Mouse (Mus musculus): ENCODE measurements around the gene Sp1.

The Sp1 gene

GRCm38 (mm10) chr15:102399229-102400221 lies 6.4 kb upstream of the Sp1 start:
- DNase-seq (ENCODE audit: low spot score in 2 of 2): peak; percentile 82 to 95

DNA sequence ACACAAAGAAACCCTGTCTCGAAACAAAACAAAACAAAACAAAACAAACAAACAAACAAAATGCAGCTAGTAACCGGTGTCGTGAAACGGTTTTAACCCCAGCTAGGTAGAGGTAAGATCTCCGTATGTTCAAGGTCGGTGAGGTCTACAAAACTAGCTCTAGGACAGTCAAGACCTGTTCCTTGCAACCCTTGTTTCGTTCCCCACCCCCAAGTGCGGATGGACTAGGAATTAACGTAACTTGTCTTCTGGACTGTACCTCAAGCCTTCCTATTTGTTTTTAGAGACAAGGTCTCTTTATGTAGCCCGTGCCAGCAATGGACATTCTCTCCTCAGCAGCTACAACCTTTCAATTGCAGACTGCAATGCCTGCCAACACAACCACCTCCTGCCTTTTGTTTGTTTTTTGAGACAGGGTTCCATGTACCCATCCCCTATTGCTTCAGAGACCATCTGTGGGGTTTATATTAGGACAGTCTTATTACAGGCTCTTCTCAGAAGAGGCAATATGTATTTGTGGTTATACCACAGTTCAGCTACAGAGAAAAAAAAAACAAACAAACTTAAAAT lies 5.4 kb upstream of the Sp1 start:
- no peak for DNase-seq (ENCODE audit: low spot score in 2 of 2)

DNA sequence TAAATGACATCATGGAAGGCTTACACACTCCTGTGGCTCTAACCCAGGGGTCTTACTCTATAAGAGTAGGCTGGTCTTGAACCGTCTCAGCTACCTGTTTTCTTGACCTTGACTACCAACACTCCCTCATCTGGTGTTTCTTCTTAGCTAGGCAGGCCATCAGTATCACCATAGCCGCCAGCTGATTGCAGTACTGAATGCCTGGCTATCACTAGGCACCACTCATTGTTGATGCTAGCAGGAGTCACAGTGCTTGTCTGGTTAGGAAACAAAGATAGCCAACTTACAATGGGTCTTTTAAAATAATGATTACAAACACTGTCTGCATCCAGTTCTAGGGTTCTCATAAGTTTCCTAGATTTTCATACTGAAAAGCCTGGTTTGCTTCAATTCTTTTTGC lies 4.7 kb upstream of the Sp1 start:
- DNase-seq (ENCODE audit: low spot score in 2 of 2): no peak

- DNase-seq (ENCODE audit: low spot score in 2 of 2): no peak
Measured at GRCm38 (mm10) chr15:102402210-102402609, 3.7 kb upstream of the Sp1 start.

DNA sequence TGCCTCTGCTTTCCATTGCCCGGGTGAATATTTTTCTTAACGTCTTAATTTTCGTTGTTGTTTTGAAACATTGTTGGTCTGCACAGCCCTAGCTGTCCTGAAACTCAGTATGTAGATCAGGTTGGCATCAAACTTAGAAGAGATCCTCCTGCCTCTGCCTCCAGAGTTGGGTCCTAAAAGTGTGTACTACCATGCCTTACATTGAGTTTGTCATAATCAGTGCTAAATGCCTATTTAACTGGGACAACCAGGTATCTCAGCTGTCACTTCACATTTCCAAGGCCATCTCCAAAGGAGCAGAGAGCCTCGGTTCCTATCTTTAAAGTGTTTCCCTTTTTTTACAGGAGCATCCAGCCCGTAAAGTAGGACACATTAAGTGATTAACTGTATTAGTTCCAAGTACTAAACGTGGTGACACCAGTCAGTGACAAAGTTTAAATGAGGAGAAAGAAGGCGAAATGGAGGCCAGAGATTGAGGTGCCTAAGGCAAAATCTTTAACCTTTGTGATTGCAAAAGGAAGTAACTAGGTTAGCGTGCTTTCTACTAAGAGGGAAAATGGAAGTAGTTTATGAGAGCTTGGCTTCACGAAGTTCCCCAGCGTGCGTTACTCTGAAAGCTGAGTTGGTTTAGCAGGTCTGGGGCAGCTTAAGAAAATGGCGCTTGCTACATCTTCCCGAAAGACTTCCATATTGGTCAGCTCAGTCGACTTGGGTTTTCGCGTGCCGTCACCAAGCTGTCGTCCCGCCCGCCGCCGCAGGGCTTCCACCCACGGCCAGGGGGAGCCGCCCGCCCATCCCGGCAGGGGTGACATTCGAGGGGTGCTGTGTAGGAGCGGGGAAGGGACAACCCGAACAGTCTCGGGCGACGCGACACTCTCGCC lies 1.1 kb upstream of the Sp1 start:
- DNase-seq (ENCODE audit: low spot score in 2 of 2): no peak

- DNase-seq (ENCODE audit: low spot score in 2 of 2): peak; percentile 75 to 87
Measured at GRCm38 (mm10) chr15:102406196-102406911, 411 bp downstream of the Sp1 start.

GRCm38 (mm10) chr15:102406912-102407580 lies 1.1 kb downstream of the Sp1 start:
- no peak for DNase-seq (ENCODE audit: low spot score in 2 of 2)

- DNase-seq (ENCODE audit: low spot score in 2 of 2): no peak
Measured at GRCm38 (mm10) chr15:102407681-102408557, 2.0 kb downstream of the Sp1 start.

- DNase-seq (ENCODE audit: low spot score in 2 of 2): no peak
Measured at GRCm38 (mm10) chr15:102408558-102409130, 2.7 kb downstream of the Sp1 start.

GRCm38 (mm10) chr15:102409286-102409685 lies 3.3 kb downstream of the Sp1 start:
- no peak for DNase-seq (ENCODE audit: low spot score in 2 of 2)

DNA sequence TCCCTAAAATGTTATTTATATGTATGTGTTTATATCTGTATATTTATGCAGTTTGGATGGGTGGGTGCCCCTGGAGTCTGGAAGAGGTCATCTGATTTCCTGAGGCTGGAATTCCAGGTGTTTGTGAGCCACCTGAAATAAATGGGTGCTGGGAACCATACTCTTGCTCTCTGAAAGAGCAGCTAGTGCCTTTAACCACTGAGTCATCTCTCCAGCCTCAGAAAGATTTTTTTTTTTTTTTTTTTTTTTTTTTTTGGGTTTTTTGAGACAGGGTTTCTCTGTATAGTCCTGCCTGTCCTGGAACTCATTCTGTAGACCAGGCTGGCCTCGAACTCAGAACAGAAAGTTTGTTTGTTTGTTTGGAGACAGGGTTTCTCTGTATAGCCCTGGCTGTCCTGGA lies 5.1 kb downstream of the Sp1 start:
- DNase-seq (ENCODE audit: low spot score in 2 of 2): no peak

- DNase-seq (ENCODE audit: low spot score in 2 of 2): no peak
Measured at GRCm38 (mm10) chr15:102413687-102414086, 7.7 kb downstream of the Sp1 start.

- DNase-seq (ENCODE audit: low spot score in 2 of 2): no peak
Measured at GRCm38 (mm10) chr15:102417524-102417923, 11.6 kb downstream of the Sp1 start.

- no peak for DNase-seq (ENCODE audit: low spot score in 2 of 2)
Measured at GRCm38 (mm10) chr15:102420986-102421385, 15.0 kb downstream of the Sp1 start.

DNA sequence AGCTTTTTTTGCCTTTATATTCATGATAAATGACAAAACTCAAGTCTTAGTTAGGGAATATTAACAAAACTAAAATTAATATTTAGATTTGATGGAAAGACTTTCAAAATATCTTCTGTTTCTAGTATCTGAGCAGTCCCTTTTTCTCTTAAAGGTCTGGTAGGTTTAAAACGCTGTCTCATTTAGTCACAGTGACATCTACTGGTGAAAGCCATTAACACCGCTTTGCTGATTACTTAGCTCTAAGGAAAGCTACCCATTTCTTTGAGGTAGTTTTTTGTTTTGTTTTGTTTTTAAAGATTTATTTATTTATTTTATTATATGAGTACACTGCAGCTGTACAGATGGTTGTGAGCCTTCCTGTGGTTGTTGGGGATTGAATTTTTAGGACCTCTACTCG lies 15.5 kb downstream of the Sp1 start:
- DNase-seq (ENCODE audit: low spot score in 2 of 2): no peak

- DNase-seq (ENCODE audit: low spot score in 2 of 2): no peak
Measured at GRCm38 (mm10) chr15:102423602-102424240, 17.8 kb downstream of the Sp1 start.

DNA sequence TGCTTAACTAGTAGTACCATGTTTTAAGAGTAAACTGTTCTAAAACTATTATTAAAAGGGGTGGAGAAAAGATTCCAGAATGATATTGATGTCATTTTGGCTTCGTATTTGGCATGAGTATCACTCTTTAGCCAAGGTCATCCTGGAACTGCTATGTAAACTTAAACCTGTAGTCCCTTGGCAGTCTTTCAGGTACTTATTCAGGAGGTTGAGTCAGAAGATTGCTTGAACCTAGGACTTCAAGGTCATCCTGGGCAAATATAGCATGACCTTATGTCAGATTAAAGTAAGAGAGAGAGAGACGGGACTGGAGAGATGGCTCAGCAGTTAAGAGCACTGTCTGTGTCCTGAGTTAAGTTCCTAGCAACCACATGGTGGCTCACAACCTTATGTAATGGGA lies 18.7 kb downstream of the Sp1 start:
- no peak for DNase-seq (ENCODE audit: low spot score in 2 of 2)

- DNase-seq (ENCODE audit: low spot score in 2 of 2): no peak
Measured at GRCm38 (mm10) chr15:102426963-102427362, 21.0 kb downstream of the Sp1 start.

GRCm38 (mm10) chr15:102432046-102432445 lies 26.1 kb downstream of the Sp1 start:
- no peak for DNase-seq (ENCODE audit: low spot score in 2 of 2)
